8 mouse cellular contexts compared by ENCODE assay signal in genomic region chr1:184035346-184035903, GRCm38 (mm10). TPM values are rescaled to one million over a fixed set of nuclear protein-coding genes. Genes with fewer than 3 reads are reported as not detected.
DNase-seq lines count a peak whose midpoint lies in the region; ATAC-seq and TF ChIP-seq lines count a peak whose summit lies in the region.

No protein-coding gene starts in this region.

- H3K4me3 ChIP-seq in cerebellum, adult 2 months (replicated peaks; ENCODE audit: insufficient read depth, low read depth, low read length): peak overlapping the region; percentile 67
- peak overlapping the region; percentile 48 for H3K4me3 ChIP-seq in spleen, adult 2 months (ENCODE audit: extremely low read depth, insufficient read depth, insufficient read length)
- peak overlapping the region; percentile 45; the same call in 1 of the 2 replicates for H3K4me3 ChIP-seq in limb, embryonic 11.5 days (ENCODE audit: low read depth, low read length)
- H3K4me3 ChIP-seq in stomach, embryonic 15.5 days (replicated peaks): peak overlapping the region; percentile 75

- 0 out of 2 replicates have a peak overlapping the region, but pooled peaks have one; percentile 12 for H3K9ac ChIP-seq in limb, embryonic 11.5 days (ENCODE audit: low read length)
- 0 out of 2 replicates have a peak overlapping the region, but pooled peaks have one; percentile 3 for H3K9ac ChIP-seq in stomach, embryonic 15.5 days

- no peaks in the 10 kb centered on the region; the same call in 1 of the 2 replicates for H3K36me3 ChIP-seq in spleen, adult 2 months (ENCODE audit: control insufficient read depth, insufficient read depth, low read length)
- H3K36me3 ChIP-seq in limb, embryonic 11.5 days (ENCODE audit: control insufficient read depth, insufficient read depth, low read length): no peaks in the 10 kb centered on the region
- no peaks in the 10 kb centered on the region for H3K36me3 ChIP-seq in stomach, embryonic 15.5 days

- no peak for TF ChIP-seq CTCF in cerebellum, adult 2 months (IDR thresholded peaks at IDR 0.05; ENCODE audit: borderline replicate concordance, insufficient read depth, low read depth, low read length)
- no peak for TF ChIP-seq CTCF in spleen, adult 2 months (IDR thresholded peaks at IDR 0.05; ENCODE audit: extremely low read depth, insufficient read depth, insufficient read length, insufficient replicate concordance)

- no peak for TF ChIP-seq POLR2A in cerebellum, adult 2 months (IDR thresholded peaks at IDR 0.05; ENCODE audit: borderline replicate concordance, insufficient read depth, low read length)
- TF ChIP-seq POLR2A in spleen, adult 2 months (IDR thresholded peaks at IDR 0.05; ENCODE audit: low read depth, low read length): no peak

- no peaks in the 10 kb centered on the region for H3K27me3 ChIP-seq in cerebellum, adult 2 months (ENCODE audit: control insufficient read depth, insufficient read depth, low read length)
- no peaks in the 10 kb centered on the region for H3K27me3 ChIP-seq in spleen, adult 2 months (ENCODE audit: control insufficient read depth, insufficient read depth, low read length)
- no peaks in the 10 kb centered on the region for H3K27me3 ChIP-seq in limb, embryonic 11.5 days (ENCODE audit: control insufficient read depth, insufficient read depth, low read length)
- H3K27me3 ChIP-seq in stomach, embryonic 15.5 days (replicated peaks): no peaks in the 10 kb centered on the region

- no peaks in the 10 kb centered on the region for H3K9me3 ChIP-seq in limb, embryonic 11.5 days (ENCODE audit: control insufficient read depth, low read length)
- no peaks in the 10 kb centered on the region for H3K9me3 ChIP-seq in stomach, embryonic 15.5 days

- peaks cover 9% of the 10 kb centered on the region for H3K4me1 ChIP-seq in cerebellum, adult 2 months (ENCODE audit: control insufficient read depth, insufficient read depth, low read length)
- peaks cover 12% of the 10 kb centered on the region; the same call in 1 of the 2 replicates for H3K4me1 ChIP-seq in spleen, adult 2 months (ENCODE audit: control insufficient read depth, insufficient read depth, insufficient read length)
- no peaks in the 10 kb centered on the region; the same call in 1 of the 2 replicates for H3K4me1 ChIP-seq in limb, embryonic 11.5 days (ENCODE audit: control insufficient read depth, insufficient read depth, low read length)
- peaks cover 8% of the 10 kb centered on the region for H3K4me1 ChIP-seq in stomach, embryonic 15.5 days

- no peak overlapping the region for H3K27ac ChIP-seq in cerebellum, adult 2 months (ENCODE audit: insufficient read depth, low read length)
- no peak overlapping the region for H3K27ac ChIP-seq in spleen, adult 2 months (ENCODE audit: insufficient read depth, low read length)
- H3K27ac ChIP-seq in limb, embryonic 11.5 days (replicated peaks; ENCODE audit: low read depth, low read length): no peak overlapping the region
- no peak overlapping the region for H3K27ac ChIP-seq in stomach, embryonic 15.5 days

- H3K4me2 ChIP-seq in limb, embryonic 11.5 days (ENCODE audit: low read depth, severe bottlenecking): peak overlapping the region; percentile 77
- H3K4me2 ChIP-seq in stomach, embryonic 15.5 days: peak overlapping the region; percentile 81

- no peak for ATAC-seq in limb, embryonic 11.5 days (ENCODE audit: insufficient number of reproducible peaks, low FRiP score, low TSS enrichment, low read depth)
- ATAC-seq in stomach, embryonic 15.5 days (ENCODE audit: insufficient read depth, low FRiP score, low read depth): no peak

- DNase-seq in cerebellum, adult 2 months: peak in 1 of 2 experiments; percentile 38
- DNase-seq in cerebellum, adult 11 months: no peak
- DNase-seq in spleen, adult 2 months (ENCODE audit: low read depth in 1 of 2, low spot score in 2 of 2): no peak
- no peak for DNase-seq in spleen, postnatal 36 days (ENCODE audit: low spot score in 2 of 2)
- no peak for DNase-seq in limb, embryonic 11.5 days (ENCODE audit: low spot score)
- no peak for DNase-seq in frontal cortex, postnatal 10 days (ENCODE audit: low spot score in 2 of 2)
- no peak for DNase-seq in right cerebral cortex, postnatal 4 days

- 2% methylated on average over 12 of the region's 12 CpGs for WGBS in cerebellum, adult 2 months
- WGBS in spleen, adult 2 months: 40% methylated on average over 12 of the region's 12 CpGs
- 18% methylated on average over 12 of the region's 12 CpGs for WGBS in limb, embryonic 11.5 days
- WGBS in stomach, embryonic 15.5 days: 8% methylated on average over 12 of the region's 12 CpGs

RNA-seq across cellular contexts. Expression of gene 1700056E22Rik, which starts 1.3 kb away (rescaled TPM):
- 0.51 and 0.71 TPM in 2 replicates for polyA plus RNA-seq in cerebellum, adult 2 months (2012; rRNA removed)
- polyA plus RNA-seq in spleen, adult 2 months (2012; rRNA removed): 1.8 and 3.3 TPM in 2 replicates
- polyA plus RNA-seq in limb, embryonic 11.5 days (2014; fragmentation: Nextera tagmentation; extraction: Ambion mirVana): 0.52 and 0.54 TPM in 2 replicates
- 1.4 and 1.5 TPM in 2 replicates for polyA plus RNA-seq in stomach, embryonic 15.5 days (2015; fragmentation: Nextera tagmentation; extraction: Ambion mirVana)

RNA-seq across cellular contexts. Expression of gene Dusp10, which starts 22.3 kb away (rescaled TPM):
- 28.7 and 32.8 TPM in 2 replicates for polyA plus RNA-seq in cerebellum, adult 2 months (2012; rRNA removed)
- polyA plus RNA-seq in spleen, adult 2 months (2012; rRNA removed): 23.4 and 33.8 TPM in 2 replicates
- 4.6 and 4.8 TPM in 2 replicates for polyA plus RNA-seq in limb, embryonic 11.5 days (2014; fragmentation: Nextera tagmentation; extraction: Ambion mirVana)
- 8.1 and 9.4 TPM in 2 replicates for polyA plus RNA-seq in stomach, embryonic 15.5 days (2015; fragmentation: Nextera tagmentation; extraction: Ambion mirVana)
